Mouse (Mus musculus) brown adipose tissue, adult 24 weeks (tissue): Measurements from ENCODE around the gene Morn4. TPM values are rescaled to one million over a fixed set of nuclear protein-coding genes. Genes with fewer than 3 reads are reported as not detected.
"Not testable (repeated sequence)": the region's sequence is repeated elsewhere in the genome, so short reads cannot be mapped to it uniquely, and the experiment has no call there.

ENCODE experiments used
- H3K27ac ChIP-seq: fragments of 200-500 bp; replicated peaks from 2 replicates; pipeline ENCODE4 v1.5.1; 2012; ENCODE audit warnings: low read depth, mild to moderate bottlenecking, low read length
- H3K4me1 ChIP-seq: fragments of 200-500 bp; 2 replicates; pipeline ENCODE4 v1.6.1; 2012; ENCODE audit warnings: low read length, mixed read lengths; ENCODE audit not compliant: control insufficient read depth, insufficient read depth, insufficient read length
- H3K4me3 ChIP-seq: fragments of 200-500 bp; 2 replicates; pipeline ENCODE4 v1.5.1; 2012; ENCODE audit warnings: low read depth, mild to moderate bottlenecking, low read length, moderate library complexity; ENCODE audit not compliant: insufficient read depth
- polyA plus RNA-seq: library from polyadenylated mRNA; stranded (reverse); fragments of >200 nt; gene quantifications from 2 replicates; pipeline ENCODE4 v1.2.4, GENCODE M21; 2012; ENCODE audit not compliant: missing spikeins, insufficient read depth, insufficient read length

Morn4 gene
- polyA plus RNA-seq, 1 experiment, result not detected

- Histone ChIP-seq H3K4me1 (0 out of 2 replicates have a peak, but pooled peaks cover 2% of the 10 kb centered on the region), H3K4me3 (no peak overlapping the region), H3K27ac (no peak overlapping the region)
Measured at GRCm38 (mm10) chr19:42115783-42116335, 29.7 kb upstream of the Morn4 start.

GRCm38 (mm10) chr19:42104681-42105080, 18.5 kb upstream of the Morn4 start:
- no peak overlapping the region for H3K4me3 ChIP-seq
- H3K27ac ChIP-seq, result no peak overlapping the region
- no peaks in the 10 kb centered on the region; the same call in 1 of the 2 replicates for H3K4me1 ChIP-seq

- H3K27ac ChIP-seq, result no peak overlapping the region
- no peak overlapping the region for H3K4me3 ChIP-seq
- no peaks in the 10 kb centered on the region; the same call in none of the 2 replicates for H3K4me1 ChIP-seq
Measured at GRCm38 (mm10) chr19:42099406-42099805, 13.2 kb upstream of the Morn4 start.

- Histone ChIP-seq H3K4me1 (peaks cover 3% of the 10 kb centered on the region; the same call in 1 of the 2 replicates), H3K27ac (peak overlapping the region; percentile 62), H3K4me3 (peak overlapping the region; percentile 75)
Measured at GRCm38 (mm10) chr19:42090637-42091141, 4.5 kb upstream of the Morn4 start.

GRCm38 (mm10) chr19:42089748-42090595, 3.8 kb upstream of the Morn4 start, which contains the start of gene Pi4k2a:
Gene Pi4k2a (plus strand): TSS chr19:42090470.
- Histone ChIP-seq H3K4me3 (peak within 1 kb of the TSS; percentile 75), H3K27ac (peak within 1 kb of the TSS; percentile 62), H3K4me1 (peaks cover 3% of the 10 kb centered on the region; the same call in 1 of the 2 replicates)

GRCm38 (mm10) chr19:42089103-42089747, 3.1 kb upstream of the Morn4 start:
- H3K4me3 ChIP-seq, result peak overlapping the region; percentile 21

GRCm38 (mm10) chr19:42085690-42086089, 467 bp downstream of the Morn4 start:
- Histone ChIP-seq H3K4me3 (peak overlapping the region; percentile 28; the same call in 1 of the 2 replicates), H3K4me1 (peaks cover 3% of the 10 kb centered on the region; the same call in 1 of the 2 replicates), H3K27ac (no peak overlapping the region)

More at GRCm38 (mm10) chr19:42089103-42089747, 3.1 kb upstream of the Morn4 start:
- H3K27ac ChIP-seq, result peak overlapping the region; percentile 51
- H3K4me1 ChIP-seq, result peaks cover 3% of the 10 kb centered on the region; the same call in 1 of the 2 replicates

- H3K4me3 ChIP-seq, H3K4me1 ChIP-seq, H3K27ac ChIP-seq: not testable (repeated sequence)
Measured at GRCm38 (mm10) chr19:42081613-42082012, 4.5 kb downstream of the Morn4 start.

GRCm38 (mm10) chr19:42080469-42080868, 5.7 kb downstream of the Morn4 start:
- Histone ChIP-seq H3K4me1 (no peaks in the 10 kb centered on the region), H3K4me3 (no peak overlapping the region), H3K27ac (no peak overlapping the region)

- Histone ChIP-seq H3K4me1 (no peaks in the 10 kb centered on the region), H3K27ac (no peak overlapping the region), H3K4me3 (no peak overlapping the region)
Measured at GRCm38 (mm10) chr19:42079950-42080349, 6.2 kb downstream of the Morn4 start.

GRCm38 (mm10) chr19:42079006-42079405, 7.2 kb downstream of the Morn4 start:
- no peak overlapping the region for H3K4me3 ChIP-seq
- H3K4me1 ChIP-seq, result no peaks in the 10 kb centered on the region

GRCm38 (mm10) chr19:42078566-42078965, 7.6 kb downstream of the Morn4 start:
- H3K27ac ChIP-seq, result no peak overlapping the region
- no peaks in the 10 kb centered on the region for H3K4me1 ChIP-seq

More at GRCm38 (mm10) chr19:42079006-42079405, 7.2 kb downstream of the Morn4 start:
- H3K27ac ChIP-seq, result no peak overlapping the region

GRCm38 (mm10) chr19:42075992-42076391, 10.2 kb downstream of the Morn4 start:
- no peaks in the 10 kb centered on the region for H3K4me1 ChIP-seq
- no peak overlapping the region for H3K27ac ChIP-seq
- no peak overlapping the region for H3K4me3 ChIP-seq

More at GRCm38 (mm10) chr19:42078566-42078965, 7.6 kb downstream of the Morn4 start:
- no peak overlapping the region for H3K4me3 ChIP-seq

GRCm38 (mm10) chr19:42075051-42075450, 11.1 kb downstream of the Morn4 start:
- Histone ChIP-seq H3K27ac (no peak overlapping the region), H3K4me1 (no peaks in the 10 kb centered on the region), H3K4me3 (no peak overlapping the region)

- H3K4me1 ChIP-seq, result no peaks in the 10 kb centered on the region
- H3K4me3 ChIP-seq, result no peak overlapping the region
Measured at GRCm38 (mm10) chr19:42072802-42073201, 13.4 kb downstream of the Morn4 start.

More at GRCm38 (mm10) chr19:42072802-42073201, 13.4 kb downstream of the Morn4 start:
- no peak overlapping the region for H3K27ac ChIP-seq
